10 mouse cellular contexts compared by ENCODE assay signal in the genomic region with DNA sequence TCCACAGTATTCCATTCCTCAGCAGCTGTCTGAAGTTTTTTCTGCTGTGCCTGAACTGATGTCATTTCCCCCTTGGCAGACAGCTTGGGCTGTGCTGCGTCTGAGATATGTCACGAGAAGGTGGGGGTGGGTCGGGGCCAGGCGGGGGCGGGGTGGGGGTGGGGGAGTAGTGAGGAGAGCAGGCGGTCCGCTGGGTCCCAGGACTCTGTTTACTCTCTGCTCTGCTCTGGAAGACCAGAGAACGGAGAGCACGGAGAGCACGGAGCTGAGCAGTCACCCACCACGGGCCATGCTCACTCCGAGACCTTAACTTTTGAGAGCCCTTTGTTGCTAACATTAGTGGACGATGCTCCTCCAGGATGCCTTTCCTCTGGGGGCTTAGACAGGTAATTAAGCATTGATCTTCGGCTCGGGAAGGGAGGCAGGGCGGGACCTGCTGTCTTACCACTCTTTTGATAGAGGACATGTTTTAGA. TPM values are rescaled to one million over a fixed set of nuclear protein-coding genes. Genes with fewer than 3 reads are reported as not detected.
DNase-seq lines count a peak whose midpoint lies in the region; ATAC-seq and TF ChIP-seq lines count a peak whose summit lies in the region.
"Had no signal": no experiment of that assay in that cellular context is flagged by ENCODE, and none has a peak within 500 bp of the region (broad histone marks: within the 10 kb centered on the region; RNA-seq: fewer than 3 reads in every experiment).

No protein-coding gene starts in this region.

- peaks cover 65% of the 10 kb centered on the region for H3K4me1 ChIP-seq in E14TG2a.4 (replicated peaks; ENCODE audit: low read depth, low read length)
- peaks cover 17% of the 10 kb centered on the region for H3K4me1 ChIP-seq in embryonic facial prominence, embryonic 11.5 days (ENCODE audit: control insufficient read depth, insufficient read depth, low read length)
- peaks cover 81% of the 10 kb centered on the region for H3K4me1 ChIP-seq in heart, embryonic 16.5 days (ENCODE audit: control insufficient read depth, insufficient read depth, low read length)
- peaks cover 54% of the 10 kb centered on the region for H3K4me1 ChIP-seq in liver, adult 2 months (ENCODE audit: control insufficient read depth, insufficient read depth, low read length)

- DNase-seq in embryonic facial prominence, embryonic 11.5 days (ENCODE audit: low spot score), result peak; percentile 69
- DNase-seq in liver, adult 2 months (ENCODE audit: extremely low read depth, low read depth, low spot score), result no peak
- DNase-seq in layer of hippocampus, adult 9-10 months (ENCODE audit: low spot score), result no peak
- DNase-seq in right cerebral cortex, postnatal 4 days, result no peak
- DNase-seq in left cerebral cortex, postnatal 14 days (ENCODE audit: low spot score in 2 of 2), result no peak

- peak overlapping the region; percentile 57 for H3K4me2 ChIP-seq in embryonic facial prominence, embryonic 11.5 days (ENCODE audit: low read depth, low read length)
- peak overlapping the region; percentile 85 for H3K4me2 ChIP-seq in heart, embryonic 16.5 days (ENCODE audit: low read depth, low read length)
- peak overlapping the region; percentile 52 for H3K4me2 ChIP-seq in myocyte (ENCODE audit: low read depth)

- H3K27me3 ChIP-seq in E14TG2a.4 (ENCODE audit: insufficient read depth, low read length), result no peaks in the 10 kb centered on the region
- H3K27me3 ChIP-seq in embryonic facial prominence, embryonic 11.5 days (ENCODE audit: control insufficient read depth, insufficient read depth, low read length), result no peaks in the 10 kb centered on the region
- H3K27me3 ChIP-seq in heart, embryonic 16.5 days (ENCODE audit: control insufficient read depth, insufficient read depth, low read length), result no peaks in the 10 kb centered on the region
- H3K27me3 ChIP-seq in liver, adult 2 months (ENCODE audit: control insufficient read depth, insufficient read depth, low read length), result no peaks in the 10 kb centered on the region
- no peaks in the 10 kb centered on the region for H3K27me3 ChIP-seq in myocyte (ENCODE audit: control insufficient read depth, insufficient read depth, insufficient read length)

- H3K4me3 ChIP-seq in E14TG2a.4 (replicated peaks; ENCODE audit: low read length), result peak overlapping the region; percentile 52; the same call in 1 of the 2 replicates
- H3K4me3 ChIP-seq in embryonic facial prominence, embryonic 11.5 days (ENCODE audit: low read depth, low read length), result peak overlapping the region; percentile 32
- H3K4me3 ChIP-seq in heart, embryonic 16.5 days (ENCODE audit: low read length), result peak overlapping the region; percentile 68
- 0 out of 2 replicates have a peak overlapping the region, but pooled peaks have one; percentile 3 for H3K4me3 ChIP-seq in liver, adult 2 months (ENCODE audit: insufficient read depth, low read depth, low read length)
- peak overlapping the region; percentile 4 for H3K4me3 ChIP-seq in myocyte

- no peak overlapping the region for H3ac ChIP-seq in myocyte (ENCODE audit: control insufficient read depth, insufficient read length)

- intact Hi-C loops in left cerebral cortex, postnatal 14 days (cut with DNase I), result no loop called here

- H3K9ac ChIP-seq in embryonic facial prominence, embryonic 11.5 days (replicated peaks; ENCODE audit: low read length), result peak overlapping the region; percentile 53
- peak overlapping the region; percentile 88 for H3K9ac ChIP-seq in heart, embryonic 16.5 days (ENCODE audit: low read length)
- peak overlapping the region; percentile 32; the same call in 1 of the 2 replicates for H3K9ac ChIP-seq in liver, adult 2 months (ENCODE audit: low read depth, low read length)

- peak overlapping the region; percentile 82 for H3K27ac ChIP-seq in embryonic facial prominence, embryonic 11.5 days (replicated peaks; ENCODE audit: low read depth, low read length)
- H3K27ac ChIP-seq in heart, embryonic 16.5 days (ENCODE audit: low read length), result peak overlapping the region; percentile 99
- H3K27ac ChIP-seq in liver, adult 2 months (replicated peaks; ENCODE audit: insufficient read depth, low read depth, low read length), result peak overlapping the region; percentile 16

- TF ChIP-seq POLR2A in liver, adult 2 months (IDR thresholded peaks at IDR 0.05; ENCODE audit: extremely low read depth, insufficient read depth, low read length), result no peak
- no peak for TF ChIP-seq POLR2A in myocyte (IDR thresholded peaks at IDR 0.05; ENCODE audit: insufficient read length, low read depth)

- ATAC-seq in embryonic facial prominence, embryonic 11.5 days (replicated peaks; ENCODE audit: insufficient number of reproducible peaks, low FRiP score, low TSS enrichment, low read depth), result peak; percentile 61
- peak; percentile 62 for ATAC-seq in heart, embryonic 16.5 days (replicated peaks; ENCODE audit: extremely low read depth, insufficient read depth, low FRiP score)

- H3K36me3 ChIP-seq in E14TG2a.4 (ENCODE audit: insufficient read depth, low read length) (peaks cover 30% of the 10 kb centered on the region), myocyte (ENCODE audit: control insufficient read depth, insufficient read depth) (peaks cover 5% of the 10 kb centered on the region)
- no peaks in the 10 kb centered on the region for H3K36me3 ChIP-seq in embryonic facial prominence, embryonic 11.5 days (replicated peaks; ENCODE audit: control insufficient read depth, insufficient read depth, low read depth, low read length)
- H3K36me3 ChIP-seq in heart, embryonic 16.5 days (ENCODE audit: control insufficient read depth, insufficient read depth), result peaks cover 7% of the 10 kb centered on the region
- no peaks in the 10 kb centered on the region for H3K36me3 ChIP-seq in liver, adult 2 months (ENCODE audit: control insufficient read depth, insufficient read depth, low read length)

- peaks cover 46% of the 10 kb centered on the region; the same call in 1 of the 2 replicates for H3K79me2 ChIP-seq in liver, adult 2 months (ENCODE audit: control insufficient read depth, insufficient read depth, low read length)
- peaks cover 21% of the 10 kb centered on the region for H3K79me2 ChIP-seq in myocyte (ENCODE audit: control insufficient read depth, insufficient read depth)

- TF ChIP-seq CTCF in E14TG2a.4 (conservative IDR thresholded peaks at IDR 0.05; ENCODE audit: low read length), result no peak
- TF ChIP-seq CTCF in liver, adult 2 months (IDR thresholded peaks at IDR 0.05; ENCODE audit: low read depth, low read length), result no peak

- H3K9me3 ChIP-seq in E14TG2a.4 (ENCODE audit: low read length), result no peaks in the 10 kb centered on the region
- no peaks in the 10 kb centered on the region for H3K9me3 ChIP-seq in embryonic facial prominence, embryonic 11.5 days (replicated peaks; ENCODE audit: control insufficient read depth, low read length)
- H3K9me3 ChIP-seq in heart, embryonic 16.5 days (replicated peaks; ENCODE audit: control insufficient read depth, low read length), result no peaks in the 10 kb centered on the region

- 2% methylated on average over 16 of the region's 16 CpGs for WGBS in embryonic facial prominence, embryonic 11.5 days
- WGBS in heart, embryonic 16.5 days, result 5% methylated on average over 16 of the region's 16 CpGs
- WGBS in liver, adult 2 months, result 29% methylated on average over 16 of the region's 16 CpGs

TF ChIP-seq in myocyte, 11 proteins besides CTCF, POLR2A, EP300 and RAD21:
- TF ChIP-seq MYOD1 (IDR thresholded peaks at IDR 0.05; ENCODE audit: control insufficient read depth in 1 of 3, insufficient read length in 2 of 3, low read depth in 2 of 3) (peak in 1 of 3 experiments; percentile 48), REST (IDR thresholded peaks at IDR 0.05; ENCODE audit: insufficient read depth, insufficient read length) (no peak)

RNA-seq across cellular contexts. Expression of a gene that starts 24.3 kb away (rescaled TPM):
- polyA plus RNA-seq in embryonic facial prominence, embryonic 11.5 days (2014; fragmentation: Nextera tagmentation; extraction: Ambion mirVana), result 30.1 and 34.4 TPM in 2 replicates
- polyA plus RNA-seq in heart, embryonic 16.5 days (2015; fragmentation: Nextera tagmentation; extraction: Ambion mirVana), result 60.5 and 63.3 TPM in 2 replicates
- 66.7 and 90.9 TPM in 2 replicates for total RNA-seq in liver, adult 2 months (2014; rRNA removed)
- polyA plus RNA-seq in liver, adult 2 months (2012; rRNA removed), result 140 and 169 TPM in 2 replicates
- 39.8 TPM for polyA plus RNA-seq in myocyte (2012; fragmentation: generic; extraction: Trizol)
- total RNA-seq in left cerebral cortex, postnatal 14 days (2021), result 10 to 100 TPM; 40.5 to 45.8 TPM

RNA-seq across cellular contexts. Expression of a gene that starts 49.7 kb away (rescaled TPM):
- polyA plus RNA-seq in embryonic facial prominence, embryonic 11.5 days (2014; fragmentation: Nextera tagmentation; extraction: Ambion mirVana), result not detected in 2 replicates
- 1.00 and 1.7 TPM in 2 replicates for polyA plus RNA-seq in heart, embryonic 16.5 days (2015; fragmentation: Nextera tagmentation; extraction: Ambion mirVana)
- 106 and 193 TPM in 2 replicates for total RNA-seq in liver, adult 2 months (2014; rRNA removed)
- polyA plus RNA-seq in liver, adult 2 months (2012; rRNA removed), result 85.1 and 113 TPM in 2 replicates
- polyA plus RNA-seq in myocyte (2012; fragmentation: generic; extraction: Trizol), result not detected
- not detected for total RNA-seq in left cerebral cortex, postnatal 14 days (2021)
- total RNA-seq: hematopoietic stem cell, adult 5-6 weeks; MEL had no signal

RNA-seq across cellular contexts. Expression of a gene that starts 50.1 kb away (rescaled TPM):
- 13.6 and 14.7 TPM in 2 replicates for polyA plus RNA-seq in embryonic facial prominence, embryonic 11.5 days (2014; fragmentation: Nextera tagmentation; extraction: Ambion mirVana)
- polyA plus RNA-seq in heart, embryonic 16.5 days (2015; fragmentation: Nextera tagmentation; extraction: Ambion mirVana), result 10.0 and 11.4 TPM in 2 replicates
- 33.8 and 34.6 TPM in 2 replicates for total RNA-seq in liver, adult 2 months (2014; rRNA removed)
- 13.9 and 15.1 TPM in 2 replicates for polyA plus RNA-seq in liver, adult 2 months (2012; rRNA removed)
- 0.62 TPM for polyA plus RNA-seq in myocyte (2012; fragmentation: generic; extraction: Trizol)
- 1 to 10 TPM; 4.1 to 6.0 TPM for total RNA-seq in left cerebral cortex, postnatal 14 days (2021)

RNA-seq across cellular contexts. Expression of a gene that starts 50.2 kb away (rescaled TPM):
- polyA plus RNA-seq in embryonic facial prominence, embryonic 11.5 days (2014; fragmentation: Nextera tagmentation; extraction: Ambion mirVana), result 122 and 130 TPM in 2 replicates
- 95.6 and 101 TPM in 2 replicates for polyA plus RNA-seq in heart, embryonic 16.5 days (2015; fragmentation: Nextera tagmentation; extraction: Ambion mirVana)
- total RNA-seq in liver, adult 2 months (2014; rRNA removed), result 21.9 and 25.1 TPM in 2 replicates
- polyA plus RNA-seq in liver, adult 2 months (2012; rRNA removed), result 8.7 and 12.7 TPM in 2 replicates
- 81.9 TPM for polyA plus RNA-seq in myocyte (2012; fragmentation: generic; extraction: Trizol)
- 100 to 1,000 TPM; 103 to 116 TPM for total RNA-seq in left cerebral cortex, postnatal 14 days (2021)

Comparison
In these comparisons a context has a peak if more than half of its experiments do, and no peak if none do; other contexts are left out.
1. H3K4me3 ChIP-seq: peak in every context shown above with its lines; median percentile 68 in heart, embryonic 16.5 days; 52 in E14TG2a.4; 32 in embryonic facial prominence, embryonic 11.5 days; 4 in myocyte; 3 in liver, adult 2 months.
2. H3K27ac ChIP-seq: peak in every context shown above with its lines; median percentile 99 in heart, embryonic 16.5 days; 82 in embryonic facial prominence, embryonic 11.5 days; 16 in liver, adult 2 months.
3. H3K9ac ChIP-seq: peak in every context shown above with its lines; median percentile 88 in heart, embryonic 16.5 days; 53 in embryonic facial prominence, embryonic 11.5 days; 32 in liver, adult 2 months.
4. RNA of a gene that starts 49.7 kb away (polyA plus RNA-seq): 85.1 to 113 TPM in liver, adult 2 months; 1.00 to 1.7 TPM in heart, embryonic 16.5 days, not detected in embryonic facial prominence, embryonic 11.5 days and not detected in myocyte (single experiment); every median in the first group is over 10 times any median in the second.
5. Peak in every context shown above with its lines, with median percentiles within 50 percentile points of each other: H3K4me2 ChIP-seq.